Mouse (Mus musculus): ENCODE data around the gene Glo1.

DNA sequence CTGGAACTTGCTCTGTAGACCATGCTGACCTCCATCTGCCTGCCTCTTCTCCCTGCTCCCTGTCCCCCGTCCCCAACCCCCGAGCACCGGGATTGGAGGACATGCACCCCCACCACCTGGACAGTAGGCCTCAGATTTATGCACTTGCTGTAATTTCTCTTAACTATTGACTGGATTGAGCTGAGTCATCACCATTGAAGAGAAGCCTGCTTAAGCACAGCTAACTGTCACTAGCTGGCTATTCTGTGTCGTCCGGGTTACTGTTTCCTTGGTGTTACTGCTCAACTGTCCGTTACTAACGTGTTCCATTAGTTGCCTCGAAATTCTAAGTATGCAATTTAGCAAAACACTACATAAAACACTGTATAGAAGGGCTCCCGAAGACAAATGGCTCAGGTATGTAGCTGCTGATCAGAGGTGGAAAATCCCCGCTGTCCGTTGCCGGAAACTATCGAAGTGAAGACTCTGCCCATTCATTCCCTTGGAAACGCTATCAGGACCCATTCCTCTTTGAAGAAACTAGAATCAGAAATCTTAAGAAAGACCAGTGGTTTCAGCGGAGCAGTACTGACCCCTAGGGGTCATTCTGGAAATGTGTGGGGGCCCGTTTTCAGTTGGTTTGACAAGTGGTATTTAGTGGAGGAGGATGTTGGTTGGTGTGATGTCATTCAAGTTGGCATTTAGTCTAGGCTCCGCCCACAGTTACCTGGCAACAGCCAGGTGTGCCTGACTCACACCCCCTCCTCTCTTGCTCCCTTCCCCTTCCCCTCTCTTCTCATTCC, 36.1 kb downstream of the Glo1 start:
- TF ChIP-seq CTCF (IDR thresholded peaks at IDR 0.05; ENCODE audit: borderline replicate concordance, insufficient read depth, low read length), result no peak
- TF ChIP-seq POLR2A (IDR thresholded peaks at IDR 0.05; ENCODE audit: low read depth, low read length), result no peak

Data from embryonic fibroblast, embryonic 13.5 days (primary cell).